Mouse (Mus musculus) gastrocnemius, adult 2 months (tissue): ENCODE results near the gene Prss42. TPM values are rescaled to one million over a fixed set of nuclear protein-coding genes. Genes with fewer than 3 reads are reported as not detected.
"Not testable (repeated sequence)": the region's sequence is repeated elsewhere in the genome, so short reads cannot be mapped to it uniquely, and the experiment has no call there.

ENCODE experiments used
- DNase-seq: peaks from one replicate; pipeline ENCODE4 v3.0.0; 2022
- H3K27ac ChIP-seq: fragments of 200-600 bp; 2 replicates; pipeline ENCODE4 v1.8.1; 2022; ENCODE audit warnings: mild to moderate bottlenecking
- H3K4me3 ChIP-seq: fragments of 200-600 bp; 2 replicates; pipeline ENCODE4 v1.8.1; 2022; ENCODE audit warnings: mild to moderate bottlenecking, moderate library complexity
- CTCF ChIP-seq: fragments of 200-600 bp; IDR thresholded peaks from 2 replicates; pipeline ENCODE4 v1.8.1; 2022; ENCODE audit warnings: antibody characterized with exemption, mild to moderate bottlenecking, moderate library complexity
- intact Hi-C: fragments of 180-260 bp; cut with DNase I; formaldehyde crosslinking; loops from one replicate; pipeline ENCODE4 v1.15.1; 2025
- total RNA-seq, 2 experiments: library from RNA; stranded (reverse); gene quantifications; 2 replicates each; pipeline ENCODE4 v1.2.3; 2021

Gene Prss42
- total RNA-seq, 2 experiments from 2014 or later = not detected

GRCm38 (mm10) chr9:110803294-110803693 is 5.3 kb downstream of the Prss42 start:
- DNase-seq = no peak
- Histone ChIP-seq H3K27ac (no peak overlapping the region), H3K4me3 (no peak overlapping the region)
- TF ChIP-seq CTCF = no peak
- intact Hi-C loops = no loop called here

- no peak for TF ChIP-seq CTCF
Observed at GRCm38 (mm10) chr9:110810051-110810450, 12.1 kb downstream of the Prss42 start.

GRCm38 (mm10) chr9:110813789-110814188 is 15.8 kb downstream of the Prss42 start, which contains the start of gene Prss44:
Prss44 (plus strand) TSS chr9:110813994.
- no peak for TF ChIP-seq CTCF
- intact Hi-C loops = no loop called here
- DNase-seq = no peak
- H3K4me3 ChIP-seq = no peak within 1 kb of the TSS
- H3K27ac ChIP-seq = no peak within 1 kb of the TSS

More at GRCm38 (mm10) chr9:110810051-110810450, 12.1 kb downstream of the Prss42 start:
- Histone ChIP-seq H3K27ac (no peak overlapping the region), H3K4me3 (no peak overlapping the region)
- DNase-seq = no peak
- intact Hi-C loops = no loop called here

- H3K4me3 ChIP-seq, H3K27ac ChIP-seq, intact Hi-C loops, DNase-seq: not testable (repeated sequence)
Observed at GRCm38 (mm10) chr9:110820546-110820945, 22.6 kb downstream of the Prss42 start.

- no peak for DNase-seq
- intact Hi-C loops = no loop called here
- TF ChIP-seq CTCF = no peak
- no peak overlapping the region for H3K4me3 ChIP-seq
- H3K27ac ChIP-seq = no peak overlapping the region
Observed at GRCm38 (mm10) chr9:110821436-110821835, 23.5 kb downstream of the Prss42 start.

- no peak for DNase-seq
- Histone ChIP-seq H3K27ac (no peak overlapping the region), H3K4me3 (no peak overlapping the region)
- intact Hi-C loops = no loop called here
- TF ChIP-seq CTCF = no peak
Observed at GRCm38 (mm10) chr9:110825426-110825825, 27.5 kb downstream of the Prss42 start.

GRCm38 (mm10) chr9:110825832-110826231 is 27.9 kb downstream of the Prss42 start:
- no peak for DNase-seq
- no peak for TF ChIP-seq CTCF
- intact Hi-C loops = no loop called here
- Histone ChIP-seq H3K4me3 (no peak overlapping the region), H3K27ac (no peak overlapping the region)

- intact Hi-C loops = no loop called here
- DNase-seq = no peak
- H3K27ac ChIP-seq = no peak within 1 kb of the TSS
- H3K4me3 ChIP-seq = no peak within 1 kb of the TSS
- no peak for TF ChIP-seq CTCF
Observed at GRCm38 (mm10) chr9:110826390-110826789, 28.4 kb downstream of the Prss42 start, which contains the start of gene Prss43. Prss43 (plus strand) TSS chr9:110826690.

GRCm38 (mm10) chr9:110833021-110833420 is 35.1 kb downstream of the Prss42 start:
- no peak for TF ChIP-seq CTCF
- no peak for DNase-seq
- H3K4me3 ChIP-seq = no peak overlapping the region
- intact Hi-C loops = no loop called here
- H3K27ac ChIP-seq = no peak overlapping the region

- H3K27ac ChIP-seq = no peak within 1 kb of the TSS
- no peak within 1 kb of the TSS for H3K4me3 ChIP-seq
- no peak for TF ChIP-seq CTCF
- DNase-seq = no peak
- intact Hi-C loops = no loop called here
Observed at GRCm38 (mm10) chr9:110834411-110834810, 36.4 kb downstream of the Prss42 start, which contains the start of gene Prss45. Prss45 (plus strand) TSS chr9:110834588.

- intact Hi-C loops = no loop called here
- no peak for DNase-seq
- TF ChIP-seq CTCF = no peak
- H3K27ac ChIP-seq = no peak overlapping the region
- no peak overlapping the region for H3K4me3 ChIP-seq
Observed at GRCm38 (mm10) chr9:110834961-110835360, 37.0 kb downstream of the Prss42 start.

GRCm38 (mm10) chr9:110836112-110836511 is 38.1 kb downstream of the Prss42 start:
- TF ChIP-seq CTCF = no peak
- Histone ChIP-seq H3K4me3 (no peak overlapping the region), H3K27ac (peak overlapping the region; percentile 48; the same call in 1 of the 2 replicates)
- DNase-seq = no peak
- intact Hi-C loops = no loop called here

- no peak overlapping the region for H3K4me3 ChIP-seq
- TF ChIP-seq CTCF = no peak
- no peak for DNase-seq
- no peak overlapping the region for H3K27ac ChIP-seq
- intact Hi-C loops = no loop called here
Observed at GRCm38 (mm10) chr9:110840905-110841304, 42.9 kb downstream of the Prss42 start.

- Histone ChIP-seq H3K4me3 (no peak overlapping the region), H3K27ac (no peak overlapping the region)
- DNase-seq = no peak
- intact Hi-C loops = no loop called here
- no peak for TF ChIP-seq CTCF
Observed at GRCm38 (mm10) chr9:110841438-110841837, 43.5 kb downstream of the Prss42 start.
